Mouse (Mus musculus) forebrain, postnatal 0 days (tissue): ENCODE measurements around the gene Brsk2. TPM values are rescaled to one million over a fixed set of nuclear protein-coding genes. Genes with fewer than 3 reads are reported as not detected.

Source experiments
- ATAC-seq: fragments of 200-750 bp; cut with Nextera tagmentation; 2 replicates; pipeline ENCODE4 v1.8.0; 2017; ENCODE audit warnings: mild to moderate bottlenecking, moderate library complexity
- DNase-seq: peaks from one replicate; pipeline ENCODE4 v3.0.0-alpha.2; 2015
- H3K27ac ChIP-seq: fragments of 300-500 bp; sonication (generic); 2 replicates; pipeline ENCODE4 v1.5.1; 2014; ENCODE audit warnings: low read depth, mild to moderate bottlenecking, antibody characterized with exemption, low read length, moderate library complexity, mixed read lengths
- H3K27me3 ChIP-seq: fragments of 300-500 bp; sonication (generic); 2 replicates; pipeline ENCODE4 v1.6.1; 2014; ENCODE audit warnings: mild to moderate bottlenecking, low read length, mixed read lengths; ENCODE audit not compliant: insufficient read depth
- H3K36me3 ChIP-seq: fragments of 300-500 bp; sonication (generic); 2 replicates; pipeline ENCODE4 v1.6.1; 2014; ENCODE audit warnings: mild to moderate bottlenecking, moderate library complexity; ENCODE audit not compliant: insufficient read depth
- H3K4me1 ChIP-seq: fragments of 300-500 bp; sonication (generic); 2 replicates; pipeline ENCODE4 v1.6.1; 2014; ENCODE audit warnings: antibody characterized with exemption; ENCODE audit not compliant: insufficient read depth
- H3K4me2 ChIP-seq: fragments of 300-500 bp; sonication (generic); 2 replicates; pipeline ENCODE4 v1.6.1; 2014; ENCODE audit warnings: low read depth, mild to moderate bottlenecking, moderate library complexity
- H3K4me3 ChIP-seq: fragments of 300-500 bp; sonication (generic); 2 replicates; pipeline ENCODE4 v1.5.1; 2014; ENCODE audit warnings: low read depth, low read length, mixed read lengths
- H3K9ac ChIP-seq: fragments of 300-500 bp; sonication (generic); 2 replicates; pipeline ENCODE4 v1.6.1; 2014; ENCODE audit warnings: mild to moderate bottlenecking
- H3K9me3 ChIP-seq: fragments of 300-500 bp; sonication (generic); 2 replicates; pipeline ENCODE4 v1.6.1; 2016; ENCODE audit warnings: low read length
- CTCF ChIP-seq: sonication (generic); IDR thresholded peaks from 2 replicates; pipeline ENCODE4 v1.5.1; 2016; ENCODE audit warnings: antibody characterized with exemption, control low read depth, low read depth
- WGBS: fragments of 180-500 bp; shearing (Covaris S2); extraction: QIAGEN DNeasy Blood & Tissue Kit; methylation state at CpG from one replicate; pipeline ENCODE4 v1.1.7; 2014; 5-methylcytosine and 5-hydroxymethylcytosine counted together
- polyA plus RNA-seq: library from polyadenylated mRNA; unstranded; fragments of >200 nt; fragmentation: Nextera tagmentation; extraction: Ambion mirVana; gene quantifications from 2 replicates; pipeline ENCODE4 v1.2.1, GENCODE M21; 2015
- total RNA-seq: library from RNA; depleted of rRNA; stranded (reverse); fragments of >200 nt; gene quantifications from 2 replicates; pipeline ENCODE4 v1.2.3, GENCODE M21; 2014

Gene Brsk2
- total and polyA plus RNA-seq, 2 experiments from 2014 or later, result 18.3 to 132 TPM

DNA sequence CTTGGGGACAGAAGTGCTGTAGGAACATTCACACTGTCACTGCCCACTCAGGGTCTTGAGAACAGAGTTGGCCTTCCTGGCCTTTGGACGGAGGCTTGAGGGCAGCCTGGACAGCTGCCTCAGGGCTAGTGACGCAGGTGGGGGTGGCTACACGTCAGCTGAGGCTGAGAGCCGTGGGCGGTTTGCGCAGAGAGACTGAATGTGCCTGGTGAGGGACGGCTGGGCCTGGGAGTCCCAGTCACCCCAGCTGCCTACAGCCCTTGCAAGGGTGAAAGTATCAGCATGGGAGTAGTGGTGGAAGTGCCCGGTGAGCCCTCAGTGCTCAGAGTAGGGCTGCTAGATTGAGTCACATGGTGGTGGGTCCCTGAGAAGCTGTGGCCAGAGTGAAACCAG, 6.6 kb downstream of the Brsk2 start:
- Histone ChIP-seq H3K9ac (no peak overlapping the region), H3K4me1 (peaks cover 18% of the 10 kb centered on the region), H3K27me3 (no peaks in the 10 kb centered on the region), H3K4me3 (no peak overlapping the region), H3K9me3 (no peaks in the 10 kb centered on the region), H3K36me3 (no peaks in the 10 kb centered on the region), H3K4me2 (no peak overlapping the region), H3K27ac (no peak overlapping the region)
- TF ChIP-seq CTCF, result no peak
- DNase-seq (no peak), ATAC-seq (no peak)
- WGBS, result 76% methylated on average over 8 of the region's 8 CpGs

DNA sequence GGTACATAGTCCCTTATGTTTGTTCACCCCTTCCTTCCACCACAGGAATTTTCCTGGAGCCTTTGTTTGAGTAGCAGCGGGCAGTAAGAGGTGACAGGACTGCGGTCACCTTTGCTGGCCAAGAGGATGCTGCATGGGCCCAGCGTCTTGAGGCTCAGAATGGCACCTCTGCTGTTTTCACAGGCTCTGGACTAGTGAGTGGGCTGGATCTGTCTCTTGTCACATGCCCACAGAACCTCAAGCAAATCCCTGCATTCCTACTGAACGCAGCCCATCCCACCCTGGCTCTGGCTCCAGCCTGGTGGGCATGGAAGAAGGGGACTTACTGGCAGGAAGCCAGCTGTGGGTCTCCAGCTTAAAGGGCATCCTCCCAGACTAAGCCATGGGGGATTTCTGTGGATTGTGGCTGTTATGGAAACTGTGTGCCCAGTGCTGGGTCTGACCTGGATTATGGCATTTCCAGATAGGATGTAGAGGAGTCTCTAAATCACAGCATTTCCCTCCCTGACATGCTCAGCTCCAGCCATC, 8.0 kb downstream of the Brsk2 start:
- DNase-seq, result no peak
- WGBS, result 68% methylated on average over 4 of the region's 4 CpGs
- peaks cover 11% of the 10 kb centered on the region; the same call in 1 of the 2 replicates for H3K4me1 ChIP-seq

DNA sequence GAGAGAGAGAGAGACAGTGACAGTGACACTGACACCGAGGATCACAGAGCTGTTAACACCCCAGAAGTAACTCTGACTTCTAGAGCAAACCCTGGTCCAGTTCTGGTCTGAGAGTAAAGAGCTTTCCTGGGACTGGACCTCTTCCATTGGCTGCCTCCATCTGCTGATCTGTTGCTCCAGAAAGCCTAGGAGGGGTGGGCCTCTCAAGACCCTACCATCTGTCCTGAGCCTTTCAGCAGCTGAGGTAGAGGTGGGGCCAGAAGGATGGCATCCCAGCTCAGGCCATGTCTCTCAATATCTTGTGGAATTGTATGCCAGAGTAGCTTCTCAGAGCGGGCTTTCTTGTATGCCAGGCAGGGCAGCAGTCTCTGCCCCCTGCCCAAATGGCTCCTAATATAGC, 8.7 kb downstream of the Brsk2 start:
- Histone ChIP-seq H3K27me3 (no peaks in the 10 kb centered on the region), H3K9ac (no peak overlapping the region), H3K4me3 (no peak overlapping the region), H3K4me1 (peaks cover 11% of the 10 kb centered on the region; the same call in 1 of the 2 replicates), H3K36me3 (no peaks in the 10 kb centered on the region), H3K9me3 (no peaks in the 10 kb centered on the region), H3K4me2 (no peak overlapping the region), H3K27ac (no peak overlapping the region)
- no peak for DNase-seq
- 93% methylated on average over 2 of the region's 2 CpGs for WGBS
- no peak for TF ChIP-seq CTCF
- ATAC-seq, result no peak

More for the DNA sequence above, 8.0 kb downstream of the Brsk2 start:
- no peak overlapping the region for H3K4me2 ChIP-seq
- H3K27me3 ChIP-seq, result no peaks in the 10 kb centered on the region
- H3K27ac ChIP-seq, result no peak overlapping the region
- no peak overlapping the region for H3K4me3 ChIP-seq
- no peak overlapping the region for H3K9ac ChIP-seq
- ATAC-seq, result 0 out of 2 replicates have a peak, but pooled peaks have one; percentile 7
- no peak for TF ChIP-seq CTCF
- no peaks in the 10 kb centered on the region for H3K9me3 ChIP-seq
- no peaks in the 10 kb centered on the region for H3K36me3 ChIP-seq

- no peak overlapping the region for H3K4me3 ChIP-seq
- peaks cover 10% of the 10 kb centered on the region; the same call in 1 of the 2 replicates for H3K4me1 ChIP-seq
- no peak for DNase-seq
- no peak for ATAC-seq
- no peak overlapping the region for H3K27ac ChIP-seq
- H3K9ac ChIP-seq, result no peak overlapping the region
- H3K4me2 ChIP-seq, result no peak overlapping the region
- WGBS, result 92% methylated on average over 1 of the region's 1 CpGs
- no peaks in the 10 kb centered on the region for H3K27me3 ChIP-seq
- H3K9me3 ChIP-seq, result no peaks in the 10 kb centered on the region
- H3K36me3 ChIP-seq, result no peaks in the 10 kb centered on the region
- no peak for TF ChIP-seq CTCF
Observed at GRCm38 (mm10) chr7:141959133-141959532, 9.6 kb downstream of the Brsk2 start.

DNA sequence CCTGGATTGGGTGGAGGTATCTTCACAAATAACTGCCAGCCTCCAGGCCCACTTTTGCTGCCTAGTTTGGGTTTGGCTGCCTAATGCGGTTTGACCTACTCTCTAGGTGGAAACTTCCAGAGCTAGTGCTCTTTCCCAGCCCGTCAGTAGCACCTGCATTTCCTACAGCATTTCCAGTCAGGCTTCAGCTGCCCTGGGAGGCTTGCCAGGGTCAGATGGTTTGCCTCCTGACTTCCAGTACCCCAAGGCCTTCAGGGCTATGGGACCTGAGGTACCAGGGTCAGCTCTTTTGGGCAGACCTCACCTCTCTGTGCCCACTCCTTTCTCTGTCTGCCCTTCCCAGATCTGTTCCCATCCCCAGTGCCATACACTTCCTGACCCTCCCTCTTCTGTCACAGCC, 11.4 kb downstream of the Brsk2 start:
- WGBS, result 81% methylated on average over 2 of the region's 2 CpGs
- TF ChIP-seq CTCF, result no peak
- no peak overlapping the region for H3K9ac ChIP-seq
- no peaks in the 10 kb centered on the region for H3K36me3 ChIP-seq
- no peaks in the 10 kb centered on the region for H3K27me3 ChIP-seq
- H3K4me3 ChIP-seq, result no peak overlapping the region
- H3K27ac ChIP-seq, result no peak overlapping the region
- no peak overlapping the region for H3K4me2 ChIP-seq
- H3K9me3 ChIP-seq, result no peaks in the 10 kb centered on the region
- ATAC-seq, result no peak
- no peaks in the 10 kb centered on the region for H3K4me1 ChIP-seq
- no peak for DNase-seq

- no peak for ATAC-seq
- no peaks in the 10 kb centered on the region for H3K36me3 ChIP-seq
- H3K27ac ChIP-seq, result no peak overlapping the region
- H3K4me3 ChIP-seq, result no peak overlapping the region
- H3K27me3 ChIP-seq, result no peaks in the 10 kb centered on the region
- no peaks in the 10 kb centered on the region for H3K9me3 ChIP-seq
- H3K4me2 ChIP-seq, result no peak overlapping the region
- WGBS, result 66% methylated on average over 3 of the region's 3 CpGs
- no peak for DNase-seq
- H3K9ac ChIP-seq, result no peak overlapping the region
- TF ChIP-seq CTCF, result no peak
- no peaks in the 10 kb centered on the region for H3K4me1 ChIP-seq
Observed at GRCm38 (mm10) chr7:141961491-141961890, 11.9 kb downstream of the Brsk2 start.

- H3K4me2 ChIP-seq, result no peak overlapping the region
- H3K27ac ChIP-seq, result no peak overlapping the region
- WGBS, result 98% methylated on average over 3 of the region's 3 CpGs
- H3K4me1 ChIP-seq, result no peaks in the 10 kb centered on the region
- no peak overlapping the region for H3K4me3 ChIP-seq
- DNase-seq (no peak), ATAC-seq (no peak; the same call in 1 of the 2 replicates)
- no peak for TF ChIP-seq CTCF
- H3K9me3 ChIP-seq, result no peaks in the 10 kb centered on the region
- no peaks in the 10 kb centered on the region for H3K36me3 ChIP-seq
- H3K9ac ChIP-seq, result no peak overlapping the region
- H3K27me3 ChIP-seq, result no peaks in the 10 kb centered on the region
Observed at GRCm38 (mm10) chr7:141962521-141962920, 13.0 kb downstream of the Brsk2 start.

DNA sequence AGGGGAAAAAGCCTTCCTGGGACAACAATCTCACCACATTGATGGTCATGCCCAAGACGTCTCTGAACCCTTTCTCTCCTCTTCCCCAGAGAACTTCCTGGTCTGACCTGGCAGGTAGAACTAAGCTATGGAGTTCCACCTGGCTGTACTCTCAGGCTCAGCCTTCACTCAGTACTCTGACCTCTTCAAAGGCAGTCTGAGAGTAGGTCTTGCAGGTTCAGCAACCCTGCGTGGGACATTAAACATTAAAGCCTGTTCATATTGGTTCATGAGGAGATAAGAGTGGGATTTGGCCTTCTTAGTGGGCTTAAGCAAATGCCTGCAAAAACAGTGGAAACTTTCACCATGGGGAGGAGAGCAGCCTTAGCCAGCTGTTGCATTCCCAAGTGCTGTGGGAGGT, 16.7 kb downstream of the Brsk2 start:
- no peak for DNase-seq
- Histone ChIP-seq H3K9ac (no peak overlapping the region), H3K27ac (no peak overlapping the region), H3K4me1 (no peaks in the 10 kb centered on the region), H3K4me2 (no peak overlapping the region), H3K4me3 (no peak overlapping the region), H3K27me3 (no peaks in the 10 kb centered on the region), H3K36me3 (no peaks in the 10 kb centered on the region), H3K9me3 (no peaks in the 10 kb centered on the region)
- no peak for ATAC-seq
- WGBS, result 91% methylated on average over 2 of the region's 2 CpGs
- no peak for TF ChIP-seq CTCF
